Mouse (Mus musculus): ENCODE results near the gene Wwox. TPM values are rescaled to one million over a fixed set of nuclear protein-coding genes. Genes with fewer than 3 reads are reported as not detected.

Wwox gene
- total RNA-seq, 4 experiments from 2014 or later: 14.4 to 17.9 (median 16.4) TPM

GRCm38 (mm10) chr8:115081302-115082207 is 642.1 kb downstream of the Wwox start:
- DNase-seq (ENCODE audit: low spot score in 2 of 2): no peak

GRCm38 (mm10) chr8:115088162-115088561 is 648.7 kb downstream of the Wwox start:
- DNase-seq (ENCODE audit: low spot score in 2 of 2): no peak

- no peak for DNase-seq (ENCODE audit: low spot score in 2 of 2)
Observed at GRCm38 (mm10) chr8:115089744-115090143, 650.3 kb downstream of the Wwox start.

- no peak for DNase-seq (ENCODE audit: low spot score in 2 of 2)
Observed at GRCm38 (mm10) chr8:115090202-115090601, 650.7 kb downstream of the Wwox start.

- DNase-seq (ENCODE audit: low spot score in 2 of 2): peak in 1 of 2 experiments; percentile 4
Observed at GRCm38 (mm10) chr8:115095548-115095947, 656.1 kb downstream of the Wwox start.

- DNase-seq (ENCODE audit: low spot score in 2 of 2): no peak
Observed at GRCm38 (mm10) chr8:115097988-115098562, 658.6 kb downstream of the Wwox start.

GRCm38 (mm10) chr8:115109309-115109708 is 669.9 kb downstream of the Wwox start:
- DNase-seq (ENCODE audit: low spot score in 2 of 2): no peak

GRCm38 (mm10) chr8:115110423-115110822 is 671.0 kb downstream of the Wwox start:
- DNase-seq (ENCODE audit: low spot score in 2 of 2): no peak

- DNase-seq (ENCODE audit: low spot score in 2 of 2): no peak
Observed at GRCm38 (mm10) chr8:115112062-115112461, 672.6 kb downstream of the Wwox start.

- DNase-seq (ENCODE audit: low spot score in 2 of 2): no peak
Observed at GRCm38 (mm10) chr8:115114498-115114897, 675.0 kb downstream of the Wwox start.

- no peak for DNase-seq (ENCODE audit: low spot score in 2 of 2)
Observed at GRCm38 (mm10) chr8:115126081-115126480, 686.6 kb downstream of the Wwox start.

- DNase-seq (ENCODE audit: low spot score in 2 of 2): no peak
Observed at GRCm38 (mm10) chr8:115126674-115127073, 687.2 kb downstream of the Wwox start.

- no peak for DNase-seq (ENCODE audit: low spot score in 2 of 2)
Observed at GRCm38 (mm10) chr8:115129307-115129706, 689.9 kb downstream of the Wwox start.

- DNase-seq (ENCODE audit: low spot score in 2 of 2): no peak
Observed at GRCm38 (mm10) chr8:115133119-115133518, 693.7 kb downstream of the Wwox start.

GRCm38 (mm10) chr8:115133711-115134218 is 694.3 kb downstream of the Wwox start:
- DNase-seq (ENCODE audit: low spot score in 2 of 2): no peak

- no peak for DNase-seq (ENCODE audit: low spot score in 2 of 2)
Observed at GRCm38 (mm10) chr8:115136888-115137287, 697.4 kb downstream of the Wwox start.

GRCm38 (mm10) chr8:115141614-115142013 is 702.2 kb downstream of the Wwox start:
- no peak for DNase-seq (ENCODE audit: low spot score in 2 of 2)

GRCm38 (mm10) chr8:115143530-115144320 is 704.3 kb downstream of the Wwox start:
- no peak for DNase-seq (ENCODE audit: low spot score in 2 of 2)

GRCm38 (mm10) chr8:115147006-115147405 is 707.6 kb downstream of the Wwox start:
- DNase-seq (ENCODE audit: low spot score in 2 of 2): no peak

GRCm38 (mm10) chr8:115150446-115151109 is 711.1 kb downstream of the Wwox start:
- no peak for DNase-seq (ENCODE audit: low spot score in 2 of 2)

GRCm38 (mm10) chr8:115151416-115151815 is 712.0 kb downstream of the Wwox start:
- DNase-seq (ENCODE audit: low spot score in 2 of 2): no peak
